Mouse (Mus musculus) liver, embryonic 14.5 days (tissue): ENCODE results near the gene 1700011L22Rik. TPM values are rescaled to one million over a fixed set of nuclear protein-coding genes. Genes with fewer than 3 reads are reported as not detected.

Source experiments
- ATAC-seq: fragments of 200-750 bp; cut with Nextera tagmentation; 2 replicates; pipeline ENCODE4 v1.8.0; 2017; ENCODE audit warnings: moderate number of reproducible peaks, mild to moderate bottlenecking, moderate library complexity; ENCODE audit not compliant: insufficient read depth
- DNase-seq, 3 experiments: peaks; one replicate each; pipeline ENCODE4 v3.0.0-alpha.2; 2012 to 2013; ENCODE audit warnings: low read depth in 3 of 3, low spot score in 3 of 3
- H3K27ac ChIP-seq: fragments of 300-500 bp; sonication (generic); 2 replicates; pipeline ENCODE4 v1.5.1; 2014; ENCODE audit warnings: moderate library complexity, mild to moderate bottlenecking, control low read depth, inconsistent platforms
- H3K27me3 ChIP-seq: fragments of 300-500 bp; sonication (generic); 2 replicates; pipeline ENCODE4 v1.6.1; 2014; ENCODE audit warnings: mild to moderate bottlenecking, low read length, moderate library complexity; ENCODE audit not compliant: control insufficient read depth, insufficient read depth
- H3K36me3 ChIP-seq: fragments of 300-500 bp; sonication (generic); replicated peaks from 2 replicates; pipeline ENCODE4 v1.6.1; 2014; ENCODE audit warnings: low read depth; ENCODE audit not compliant: control insufficient read depth, insufficient read depth
- H3K4me1 ChIP-seq, 2 experiments: fragments of 200-500 bp in 1 of 2; fragments of 300-500 bp in 1 of 2; sonication (generic) in 1 of 2; replicated peaks; 2 replicates each; pipeline ENCODE4 v1.6.1; 2012 to 2014; ENCODE audit warnings: antibody characterized with exemption in 1 of 2, inconsistent platforms in 1 of 2, low read length in 1 of 2; ENCODE audit not compliant: control insufficient read depth in 2 of 2, insufficient read depth in 2 of 2
- H3K4me2 ChIP-seq: fragments of 300-500 bp; sonication (generic); 2 replicates; pipeline ENCODE4 v1.6.1; 2014; ENCODE audit warnings: low read depth, mild to moderate bottlenecking, control low read depth, moderate library complexity
- H3K4me3 ChIP-seq, 2 experiments: fragments of 200-500 bp in 1 of 2; fragments of 300-500 bp in 1 of 2; sonication (generic) in 1 of 2; 2 replicates each; pipeline ENCODE4 v1.5.1; 2012 to 2014; ENCODE audit warnings: low read depth in 2 of 2, low read length in 2 of 2, mild to moderate bottlenecking in 2 of 2, control low read depth in 1 of 2, inconsistent platforms in 1 of 2, moderate library complexity in 1 of 2; ENCODE audit not compliant: insufficient read depth in 1 of 2
- H3K9ac ChIP-seq: fragments of 300-500 bp; sonication (generic); replicated peaks from 2 replicates; pipeline ENCODE4 v1.6.1; 2014; ENCODE audit warnings: mild to moderate bottlenecking, control low read depth, moderate library complexity
- H3K9me3 ChIP-seq: fragments of 300-500 bp; sonication (generic); 2 replicates; pipeline ENCODE4 v1.6.1; 2016; ENCODE audit warnings: low read length, mixed read lengths; ENCODE audit not compliant: control insufficient read depth
- CTCF ChIP-seq: IDR thresholded peaks from 2 replicates; pipeline ENCODE4 v1.5.1; 2016; ENCODE audit warnings: antibody characterized with exemption, low read depth, control low read depth
- EP300 ChIP-seq: IDR thresholded peaks from 2 replicates; pipeline ENCODE4 v1.6.1; 2016; ENCODE audit warnings: antibody characterized with exemption, low read depth
- WGBS: fragments of 180-500 bp; shearing (Covaris S2); extraction: QIAGEN DNeasy Blood & Tissue Kit; methylation state at CpG from one replicate; pipeline ENCODE4 v1.1.7; 2014; ENCODE audit not compliant: insufficient replicate concordance; 5-methylcytosine and 5-hydroxymethylcytosine counted together
- polyA plus RNA-seq, 2 experiments: library from polyadenylated mRNA; depleted of rRNA in 1 of 2; stranded (reverse) in 1 of 2; unstranded in 1 of 2; fragments of >200 nt; fragmentation: Nextera tagmentation in 1 of 2; extraction: Ambion mirVana in 1 of 2; gene quantifications; 2 replicates each; pipeline versions ENCODE4 v1.2.1 to v1.2.3; 2012 to 2014

Gene 1700011L22Rik
- polyA plus RNA-seq, 2 experiments = not detected

GRCm38 (mm10) chr8:79190071-79190470, 58.3 kb downstream of the 1700011L22Rik start:
- 73% methylated on average over 10 of the region's 10 CpGs for WGBS
- ATAC-seq = no peak

DNA sequence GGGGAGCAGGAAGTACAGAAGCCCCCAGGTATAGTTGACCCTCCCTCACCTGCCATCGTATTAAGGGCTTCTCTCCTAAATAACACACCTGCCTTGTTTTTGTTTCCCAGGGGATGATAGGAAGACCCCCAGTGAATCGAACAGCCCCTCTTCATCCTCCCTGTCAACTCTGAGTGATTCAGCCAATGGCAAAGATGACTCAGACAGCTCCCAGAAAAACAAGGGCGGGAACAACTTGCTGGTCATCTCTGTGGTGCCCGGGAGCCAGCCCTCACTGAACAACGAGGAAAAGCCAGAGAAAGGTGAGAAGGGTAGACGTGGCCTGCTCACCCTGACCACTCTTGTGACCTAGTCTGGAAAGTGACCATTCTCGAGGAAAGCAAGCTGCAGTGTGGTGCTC, 62.9 kb downstream of the 1700011L22Rik start:
- Histone ChIP-seq H3K9ac (no peak overlapping the region), H3K4me2 (no peak overlapping the region), H3K36me3 (no peaks in the 10 kb centered on the region), H3K27ac (no peak overlapping the region), H3K9me3 (no peaks in the 10 kb centered on the region), H3K27me3 (no peaks in the 10 kb centered on the region), H3K4me3 (no peak overlapping the region), H3K4me1 (no peaks in the 10 kb centered on the region)
- TF ChIP-seq EP300 (no peak), CTCF (no peak)
- DNase-seq (no peak), ATAC-seq (no peak)
- WGBS = 65% methylated on average over 7 of the region's 7 CpGs

More at GRCm38 (mm10) chr8:79190071-79190470, 58.3 kb downstream of the 1700011L22Rik start:
- TF ChIP-seq CTCF (no peak), EP300 (no peak)
- no peak for DNase-seq
- Histone ChIP-seq H3K4me3 (no peak overlapping the region), H3K4me2 (no peak overlapping the region), H3K27ac (no peak overlapping the region), H3K27me3 (no peaks in the 10 kb centered on the region), H3K9me3 (no peaks in the 10 kb centered on the region), H3K36me3 (no peaks in the 10 kb centered on the region), H3K4me1 (no peaks in the 10 kb centered on the region), H3K9ac (no peak overlapping the region)

- Histone ChIP-seq H3K4me2 (no peak overlapping the region), H3K9me3 (no peaks in the 10 kb centered on the region), H3K27me3 (no peaks in the 10 kb centered on the region), H3K36me3 (no peaks in the 10 kb centered on the region), H3K4me3 (no peak overlapping the region), H3K27ac (no peak overlapping the region), H3K4me1 (no peaks in the 10 kb centered on the region), H3K9ac (no peak overlapping the region)
- WGBS = 63% methylated on average over 6 of the region's 6 CpGs
- TF ChIP-seq CTCF (no peak), EP300 (no peak)
- ATAC-seq (no peak), DNase-seq (no peak)
These were observed 68.7 kb downstream of the 1700011L22Rik start for GRCm38 (mm10) chr8:79179678-79180077.

- no peak for ATAC-seq
- H3K27me3 ChIP-seq = no peaks in the 10 kb centered on the region
- H3K9ac ChIP-seq = no peak overlapping the region
- no peak overlapping the region for H3K4me3 ChIP-seq
- TF ChIP-seq EP300 = no peak
- TF ChIP-seq CTCF = no peak
- H3K27ac ChIP-seq = no peak overlapping the region
- H3K9me3 ChIP-seq = no peaks in the 10 kb centered on the region
- DNase-seq = no peak
- H3K36me3 ChIP-seq = no peaks in the 10 kb centered on the region
- 54% methylated on average over 4 of the region's 4 CpGs for WGBS
- no peak overlapping the region for H3K4me2 ChIP-seq
- 0 out of 4 replicates have a peak, but pooled peaks cover 0 to 4% of the 10 kb centered on the region in 2 experiments for H3K4me1 ChIP-seq
These were observed 72.4 kb downstream of the 1700011L22Rik start for GRCm38 (mm10) chr8:79175991-79176390.

GRCm38 (mm10) chr8:79173606-79174005, 74.8 kb downstream of the 1700011L22Rik start:
- H3K9me3 ChIP-seq = no peaks in the 10 kb centered on the region
- H3K4me1 ChIP-seq = 0 out of 4 replicates have a peak, but pooled peaks cover 0 to 4% of the 10 kb centered on the region in 2 experiments
- DNase-seq (no peak), ATAC-seq (no peak)
- no peaks in the 10 kb centered on the region for H3K27me3 ChIP-seq
- no peaks in the 10 kb centered on the region for H3K36me3 ChIP-seq
- WGBS = 52% methylated on average over 4 of the region's 4 CpGs
- H3K4me3 ChIP-seq = no peak overlapping the region
- no peak for TF ChIP-seq EP300
- no peak for TF ChIP-seq CTCF
- H3K4me2 ChIP-seq = no peak overlapping the region
- no peak overlapping the region for H3K27ac ChIP-seq
- H3K9ac ChIP-seq = no peak overlapping the region
